Mouse (Mus musculus) liver, postnatal 0 days (tissue): ENCODE results near the gene Kcnip1. TPM values are rescaled to one million over a fixed set of nuclear protein-coding genes. Genes with fewer than 3 reads are reported as not detected.

Source experiments
- ATAC-seq: fragments of 200-750 bp; cut with Nextera tagmentation; 2 replicates; pipeline ENCODE4 v1.8.0; 2017; ENCODE audit warnings: mild to moderate bottlenecking, moderate library complexity
- DNase-seq: peaks from one replicate; pipeline ENCODE4 v3.0.0-alpha.2; 2016
- H3K27ac ChIP-seq: fragments of 300-500 bp; sonication (generic); 2 replicates; pipeline ENCODE4 v1.5.1; 2014; ENCODE audit warnings: antibody characterized with exemption, moderate library complexity, mild to moderate bottlenecking, low read depth
- H3K27me3 ChIP-seq: fragments of 300-500 bp; sonication (generic); 2 replicates; pipeline ENCODE4 v1.6.1; 2014; ENCODE audit warnings: low read length, control low read depth, mixed read lengths; ENCODE audit not compliant: insufficient read depth
- H3K36me3 ChIP-seq: fragments of 300-500 bp; sonication (generic); replicated peaks from 2 replicates; pipeline ENCODE4 v1.6.1; 2014; ENCODE audit warnings: mild to moderate bottlenecking, control low read depth, low read length, moderate library complexity, mixed read lengths; ENCODE audit not compliant: insufficient read depth
- H3K4me1 ChIP-seq: fragments of 300-500 bp; sonication (generic); 2 replicates; pipeline ENCODE4 v1.6.1; 2014; ENCODE audit warnings: antibody characterized with exemption, mild to moderate bottlenecking, control low read depth; ENCODE audit not compliant: insufficient read depth
- H3K4me2 ChIP-seq: fragments of 300-500 bp; sonication (generic); 2 replicates; pipeline ENCODE4 v1.6.1; 2014; ENCODE audit warnings: low read depth, mild to moderate bottlenecking, low read length, moderate library complexity, mixed read lengths
- H3K4me3 ChIP-seq: fragments of 300-500 bp; sonication (generic); 2 replicates; pipeline ENCODE4 v1.5.1; 2014; ENCODE audit warnings: low read depth, low read length
- H3K9ac ChIP-seq: fragments of 300-500 bp; sonication (generic); replicated peaks from 2 replicates; pipeline ENCODE4 v1.6.1; 2014; ENCODE audit warnings: mild to moderate bottlenecking, moderate library complexity
- H3K9me3 ChIP-seq: fragments of 300-500 bp; sonication (generic); 2 replicates; pipeline ENCODE4 v1.6.1; 2016; ENCODE audit warnings: mild to moderate bottlenecking, control low read depth, low read length, mixed read lengths
- CTCF ChIP-seq: sonication (generic); IDR thresholded peaks from 2 replicates; pipeline ENCODE4 v1.5.1; 2016; ENCODE audit warnings: antibody characterized with exemption, low read depth
- EP300 ChIP-seq: IDR thresholded peaks from 2 replicates; pipeline ENCODE4 v1.6.1; 2016; ENCODE audit warnings: antibody characterized with exemption, low read depth, mild to moderate bottlenecking
- WGBS: fragments of 180-500 bp; shearing (Covaris S2); extraction: QIAGEN DNeasy Blood & Tissue Kit; methylation state at CpG from one replicate; pipeline ENCODE4 v1.1.7; 2014; ENCODE audit not compliant: insufficient replicate concordance; 5-methylcytosine and 5-hydroxymethylcytosine counted together
- polyA plus RNA-seq: library from polyadenylated mRNA; unstranded; fragments of >200 nt; fragmentation: Nextera tagmentation; extraction: Ambion mirVana; gene quantifications from 2 replicates; pipeline ENCODE4 v1.2.1, GENCODE M21; 2015

The Kcnip1 gene
- polyA plus RNA-seq, 1 experiment from 2014 or later = not detected

GRCm38 (mm10) chr11:34008702-34009101 lies 15.8 kb upstream of the Kcnip1 start:
- Histone ChIP-seq H3K36me3 (no peaks in the 10 kb centered on the region), H3K27ac (peak overlapping the region; percentile 83), H3K4me1 (peaks cover 4% of the 10 kb centered on the region; the same call in 1 of the 2 replicates), H3K27me3 (no peaks in the 10 kb centered on the region), H3K4me2 (peak overlapping the region; percentile 65), H3K9ac (peak overlapping the region; percentile 57), H3K9me3 (no peaks in the 10 kb centered on the region), H3K4me3 (peak overlapping the region; percentile 24; the same call in 1 of the 2 replicates)
- 15% methylated on average over 9 of the region's 9 CpGs for WGBS
- DNase-seq (peak; percentile 55), ATAC-seq (peak; percentile 26; the same call in 1 of the 2 replicates)
- TF ChIP-seq CTCF = peak; percentile 80
- no peak for TF ChIP-seq EP300

GRCm38 (mm10) chr11:34008214-34008613 lies 15.3 kb upstream of the Kcnip1 start:
- WGBS = 24% methylated on average over 11 of the region's 11 CpGs
- TF ChIP-seq CTCF = no peak
- TF ChIP-seq EP300 = no peak
- H3K4me2 ChIP-seq = peak overlapping the region; percentile 65
- peak overlapping the region; percentile 57 for H3K9ac ChIP-seq
- no peaks in the 10 kb centered on the region for H3K27me3 ChIP-seq
- H3K27ac ChIP-seq = peak overlapping the region; percentile 83
- peak overlapping the region; percentile 24; the same call in 1 of the 2 replicates for H3K4me3 ChIP-seq
- no peaks in the 10 kb centered on the region for H3K36me3 ChIP-seq
- peaks cover 4% of the 10 kb centered on the region; the same call in 1 of the 2 replicates for H3K4me1 ChIP-seq
- no peaks in the 10 kb centered on the region for H3K9me3 ChIP-seq
- ATAC-seq (peak; percentile 45; the same call in 1 of the 2 replicates), DNase-seq (peak; percentile 41)

GRCm38 (mm10) chr11:34007616-34008015 lies 14.7 kb upstream of the Kcnip1 start:
- Histone ChIP-seq H3K27me3 (no peaks in the 10 kb centered on the region), H3K4me3 (no peak overlapping the region), H3K4me2 (no peak overlapping the region), H3K9ac (no peak overlapping the region), H3K4me1 (peaks cover 4% of the 10 kb centered on the region; the same call in 1 of the 2 replicates), H3K36me3 (no peaks in the 10 kb centered on the region), H3K27ac (no peak overlapping the region), H3K9me3 (no peaks in the 10 kb centered on the region)
- ATAC-seq (no peak), DNase-seq (no peak)
- TF ChIP-seq CTCF (no peak), EP300 (no peak)
- WGBS = 58% methylated on average over 1 of the region's 2 CpGs

GRCm38 (mm10) chr11:34002593-34002965 lies 9.6 kb upstream of the Kcnip1 start:
- Histone ChIP-seq H3K4me3 (no peak overlapping the region), H3K27me3 (no peaks in the 10 kb centered on the region), H3K27ac (no peak overlapping the region), H3K9ac (no peak overlapping the region), H3K36me3 (no peaks in the 10 kb centered on the region), H3K9me3 (no peaks in the 10 kb centered on the region), H3K4me1 (no peaks in the 10 kb centered on the region), H3K4me2 (no peak overlapping the region)
- 59% methylated on average over 5 of the region's 5 CpGs for whole genome bisulfite sequencing
- TF ChIP-seq EP300 (no peak), CTCF (no peak)
- ATAC-seq (no peak), DNase-seq (no peak)

- no peaks in the 10 kb centered on the region for H3K27me3 ChIP-seq
- no peak overlapping the region for H3K27ac ChIP-seq
- H3K9ac ChIP-seq = no peak overlapping the region
- H3K9me3 ChIP-seq = no peaks in the 10 kb centered on the region
- TF ChIP-seq EP300 (no peak), CTCF (peak; percentile 76)
- H3K36me3 ChIP-seq = no peaks in the 10 kb centered on the region
- no peaks in the 10 kb centered on the region for H3K4me1 ChIP-seq
- WGBS = under 1% methylated on average over 5 of the region's 5 CpGs
- H3K4me2 ChIP-seq = no peak overlapping the region
- ATAC-seq = no peak
- H3K4me3 ChIP-seq = no peak overlapping the region
- DNase-seq = peak; percentile 65
Observed at GRCm38 (mm10) chr11:34001938-34002592, 9.1 kb upstream of the Kcnip1 start.

GRCm38 (mm10) chr11:34000416-34000815 lies 7.5 kb upstream of the Kcnip1 start:
- Histone ChIP-seq H3K27ac (no peak overlapping the region), H3K36me3 (no peaks in the 10 kb centered on the region), H3K4me1 (no peaks in the 10 kb centered on the region), H3K27me3 (no peaks in the 10 kb centered on the region), H3K9ac (no peak overlapping the region), H3K4me3 (no peak overlapping the region), H3K4me2 (no peak overlapping the region), H3K9me3 (no peaks in the 10 kb centered on the region)
- TF ChIP-seq EP300 = no peak
- TF ChIP-seq CTCF = no peak
- ATAC-seq (no peak), DNase-seq (no peak)
- 43% methylated on average over 3 of the region's 3 CpGs for WGBS
